Mouse (Mus musculus): ENCODE measurements around the gene Adamts4. TPM values are rescaled to one million over a fixed set of nuclear protein-coding genes. Genes with fewer than 3 reads are reported as not detected.

The Adamts4 gene
- total RNA-seq, 2 experiments from 2014 or later = 4.0 to 5.1 TPM

DNA sequence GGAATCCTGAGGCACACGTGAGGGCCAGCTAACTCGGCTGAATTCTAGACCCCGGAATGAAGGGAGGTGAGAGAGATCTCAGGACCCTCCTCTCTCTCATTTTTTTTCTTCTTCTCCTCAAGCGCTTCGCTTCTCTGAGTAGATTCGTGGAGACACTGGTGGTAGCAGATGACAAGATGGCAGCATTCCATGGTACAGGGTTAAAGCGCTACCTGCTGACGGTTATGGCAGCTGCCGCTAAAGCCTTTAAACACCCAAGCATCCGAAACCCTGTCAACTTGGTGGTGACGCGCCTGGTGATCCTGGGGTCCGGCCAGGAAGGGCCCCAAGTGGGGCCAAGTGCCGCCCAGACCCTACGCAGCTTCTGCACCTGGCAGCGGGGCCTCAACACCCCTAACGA is 2.2 kb downstream of the Adamts4 start:
- no peak for DNase-seq

DNA sequence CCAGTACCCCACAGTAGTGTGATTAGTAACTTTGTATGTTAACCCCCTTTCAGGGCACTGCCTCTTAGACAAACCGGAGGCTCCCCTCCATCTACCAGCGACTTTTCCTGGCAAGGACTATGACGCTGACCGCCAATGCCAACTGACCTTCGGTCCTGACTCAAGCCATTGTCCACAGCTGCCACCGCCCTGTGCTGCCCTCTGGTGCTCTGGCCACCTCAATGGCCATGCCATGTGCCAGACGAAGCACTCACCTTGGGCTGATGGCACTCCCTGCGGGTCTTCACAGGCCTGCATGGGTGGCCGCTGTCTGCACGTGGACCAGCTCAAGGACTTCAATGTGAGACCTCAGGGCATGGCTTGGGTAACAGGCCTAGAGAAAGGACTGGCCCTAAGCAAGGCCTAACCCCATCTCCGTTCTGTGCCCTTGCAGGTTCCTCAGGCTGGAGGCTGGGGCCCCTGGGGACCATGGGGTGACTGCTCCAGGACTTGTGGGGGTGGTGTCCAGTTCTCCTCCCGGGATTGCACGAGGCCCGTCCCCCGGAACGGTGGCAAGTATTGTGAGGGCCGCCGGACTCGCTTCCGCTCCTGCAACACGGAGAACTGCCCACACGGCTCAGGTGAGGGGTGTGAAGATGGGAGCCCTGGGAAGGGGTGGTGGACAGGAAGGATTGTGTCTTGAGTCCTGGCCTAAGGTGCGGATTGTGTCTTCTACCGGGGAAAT is 6.0 kb downstream of the Adamts4 start:
- peak; percentile 78 for DNase-seq

DNA sequence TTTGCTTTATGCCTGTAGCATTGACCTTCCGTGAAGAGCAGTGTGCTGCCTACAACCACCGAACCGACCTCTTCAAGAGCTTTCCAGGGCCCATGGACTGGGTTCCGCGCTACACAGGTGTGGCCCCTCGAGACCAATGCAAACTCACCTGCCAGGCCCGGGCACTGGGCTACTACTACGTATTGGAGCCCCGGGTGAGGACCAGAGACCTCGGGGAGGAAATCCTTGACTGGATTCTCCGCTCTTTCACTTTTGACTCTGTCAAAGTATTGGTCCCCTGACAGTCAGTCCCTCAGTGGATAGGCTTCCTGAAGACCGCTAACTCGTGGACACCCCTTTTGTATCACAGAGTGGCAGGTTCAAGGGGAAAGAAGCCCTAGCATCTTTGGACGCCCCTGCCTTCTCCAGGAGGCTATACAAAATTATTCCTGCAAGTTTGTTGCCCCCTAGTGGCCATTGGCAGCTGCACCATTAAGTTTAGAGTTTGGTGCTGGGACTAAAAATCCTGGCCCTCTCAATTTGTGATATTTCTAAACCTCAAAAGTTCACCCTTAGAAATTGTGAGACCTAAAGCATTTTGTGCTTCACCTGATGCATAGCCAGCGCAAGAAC is 6.8 kb downstream of the Adamts4 start:
- peak; percentile 79 for DNase-seq

DNA sequence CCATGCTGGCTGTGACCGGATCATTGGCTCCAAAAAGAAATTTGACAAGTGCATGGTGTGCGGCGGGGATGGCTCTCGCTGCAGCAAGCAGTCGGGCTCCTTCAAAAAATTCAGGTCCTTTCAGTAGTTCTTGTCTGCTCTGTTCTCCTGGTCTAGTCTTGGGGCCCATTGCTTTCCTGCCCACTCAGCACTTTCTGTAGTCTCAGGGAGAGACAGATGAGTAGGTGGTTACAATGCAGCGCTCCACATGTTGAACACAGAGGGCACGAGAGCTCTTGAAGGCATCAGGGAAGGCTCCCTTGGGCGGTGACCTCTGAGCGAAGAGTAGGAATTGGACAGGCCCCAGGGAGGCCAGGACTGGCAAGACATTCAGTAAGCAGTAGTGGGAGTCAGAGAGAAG is 7.6 kb downstream of the Adamts4 start:
- DNase-seq = no peak

DNA sequence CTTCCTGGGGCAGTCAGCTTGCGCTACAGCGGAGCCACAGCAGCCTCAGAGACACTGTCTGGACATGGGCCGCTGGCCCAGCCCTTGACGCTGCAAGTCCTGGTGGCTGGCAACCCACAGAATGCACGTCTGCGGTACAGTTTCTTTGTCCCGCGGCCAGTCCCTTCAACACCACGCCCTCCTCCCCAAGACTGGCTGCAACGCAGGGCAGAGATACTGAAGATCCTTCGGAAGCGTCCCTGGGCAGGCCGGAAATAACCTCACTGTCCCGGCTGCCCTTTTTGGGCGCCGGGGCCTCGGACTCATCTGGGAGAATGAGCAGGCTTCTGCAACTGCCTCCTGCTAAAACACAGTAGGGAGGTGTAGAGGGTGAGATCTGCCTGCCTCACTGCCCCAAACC is 8.7 kb downstream of the Adamts4 start:
- DNase-seq = no peak

DNA sequence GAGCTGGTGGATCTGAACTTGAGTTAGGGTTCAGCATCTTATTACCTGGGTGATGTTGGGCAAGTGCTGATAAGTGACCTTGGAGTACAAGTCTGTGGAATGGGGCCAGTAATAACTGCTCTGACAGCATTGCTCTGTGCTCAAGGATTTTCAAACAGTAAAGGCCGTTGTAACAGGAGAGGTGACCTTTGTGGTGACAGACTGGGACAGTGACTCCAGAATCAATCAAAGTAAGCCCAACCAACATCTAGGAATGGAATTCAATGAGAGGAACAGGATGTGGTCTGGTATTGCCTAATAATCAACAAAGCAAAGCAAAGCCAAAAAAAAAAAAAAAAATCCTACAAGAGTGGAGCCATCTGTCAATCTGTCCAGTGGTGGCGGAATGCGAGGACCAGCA is 10.1 kb downstream of the Adamts4 start:
- DNase-seq = no peak

DNA sequence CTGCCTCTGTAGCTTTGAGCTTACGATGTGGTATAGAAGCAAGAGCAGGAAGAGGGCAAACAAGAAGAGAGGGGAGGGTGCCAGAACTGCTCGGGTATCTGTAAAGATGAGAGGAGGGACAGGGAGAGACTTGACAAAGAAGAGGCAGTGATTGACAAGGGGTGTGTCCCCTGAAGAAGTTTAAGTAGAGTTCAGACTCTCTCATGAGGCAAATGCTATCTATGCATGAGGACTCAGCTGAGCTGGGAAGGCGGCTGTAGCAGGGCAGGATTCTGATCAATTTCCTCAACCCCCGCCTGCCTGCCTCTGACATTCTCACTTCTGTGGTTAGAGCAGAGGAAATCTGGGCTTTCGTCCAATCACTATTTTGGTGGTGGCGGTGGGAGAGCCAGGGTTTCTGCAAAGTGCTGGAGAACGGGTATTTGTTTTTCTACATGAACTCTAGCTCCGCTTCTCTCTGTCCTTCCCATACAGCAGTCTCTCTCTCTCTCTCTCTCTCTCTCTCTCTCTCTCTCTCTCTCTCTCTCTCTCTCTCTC is 12.4 kb downstream of the Adamts4 start:
- peak; percentile 79 for DNase-seq

DNA sequence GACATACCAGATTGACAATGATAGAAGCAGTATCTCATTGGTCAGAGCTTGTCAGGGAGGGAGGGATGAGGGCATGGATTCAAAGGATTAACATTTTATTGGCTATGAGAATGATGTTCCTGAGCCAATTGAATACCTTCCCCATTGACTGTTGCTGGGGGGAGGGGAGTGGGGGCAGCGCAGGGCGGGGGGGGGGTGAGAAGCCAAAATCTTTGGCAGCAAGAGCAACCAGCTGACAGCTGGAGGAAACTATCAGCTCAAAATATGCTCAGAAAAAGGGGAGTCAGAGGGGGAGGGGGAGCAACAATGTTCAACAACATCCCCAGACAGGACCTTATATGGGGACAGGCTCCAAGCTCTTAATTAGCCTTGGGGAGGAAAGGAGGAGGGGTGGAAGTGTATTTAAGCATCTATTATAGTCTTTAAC is 13.0 kb downstream of the Adamts4 start:
- peak; percentile 38 for DNase-seq

DNA sequence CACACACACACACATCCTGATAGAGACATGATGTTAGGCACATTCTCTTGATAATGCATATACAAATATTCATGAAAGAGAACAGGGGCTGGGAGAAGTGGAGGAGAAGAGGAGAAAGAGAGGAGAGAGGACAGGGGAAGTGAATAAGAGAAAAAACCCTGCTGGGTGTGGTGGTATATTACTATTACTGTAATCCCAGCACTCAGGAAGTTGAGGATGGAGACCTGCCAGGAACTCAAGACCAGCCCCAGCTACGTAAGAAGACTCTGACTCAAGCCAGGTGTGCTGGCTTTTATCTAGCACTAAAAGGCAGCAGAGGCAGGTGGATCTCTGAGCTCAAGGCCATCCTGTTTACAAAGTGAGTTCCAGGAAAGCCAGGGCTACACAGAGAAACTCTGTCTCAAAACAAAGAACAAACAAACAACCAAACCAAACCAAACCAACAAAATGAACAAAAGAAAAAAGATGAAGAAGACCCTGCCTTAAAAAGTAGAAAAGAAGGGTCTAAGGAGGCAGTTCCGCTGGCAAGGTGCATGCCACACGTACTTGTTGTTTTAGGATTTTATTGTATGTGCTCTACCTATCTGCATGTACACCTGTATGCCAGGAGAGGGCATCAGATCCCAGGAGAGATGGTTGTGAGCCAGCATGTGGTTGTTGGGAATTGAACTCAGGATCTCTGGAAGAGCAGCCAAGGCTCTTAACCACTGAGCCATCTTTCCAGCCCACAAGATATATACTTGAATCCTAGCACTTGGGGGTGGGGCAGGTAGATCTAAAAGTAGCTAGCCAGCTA is 13.6 kb downstream of the Adamts4 start:
- no peak for DNase-seq

DNA sequence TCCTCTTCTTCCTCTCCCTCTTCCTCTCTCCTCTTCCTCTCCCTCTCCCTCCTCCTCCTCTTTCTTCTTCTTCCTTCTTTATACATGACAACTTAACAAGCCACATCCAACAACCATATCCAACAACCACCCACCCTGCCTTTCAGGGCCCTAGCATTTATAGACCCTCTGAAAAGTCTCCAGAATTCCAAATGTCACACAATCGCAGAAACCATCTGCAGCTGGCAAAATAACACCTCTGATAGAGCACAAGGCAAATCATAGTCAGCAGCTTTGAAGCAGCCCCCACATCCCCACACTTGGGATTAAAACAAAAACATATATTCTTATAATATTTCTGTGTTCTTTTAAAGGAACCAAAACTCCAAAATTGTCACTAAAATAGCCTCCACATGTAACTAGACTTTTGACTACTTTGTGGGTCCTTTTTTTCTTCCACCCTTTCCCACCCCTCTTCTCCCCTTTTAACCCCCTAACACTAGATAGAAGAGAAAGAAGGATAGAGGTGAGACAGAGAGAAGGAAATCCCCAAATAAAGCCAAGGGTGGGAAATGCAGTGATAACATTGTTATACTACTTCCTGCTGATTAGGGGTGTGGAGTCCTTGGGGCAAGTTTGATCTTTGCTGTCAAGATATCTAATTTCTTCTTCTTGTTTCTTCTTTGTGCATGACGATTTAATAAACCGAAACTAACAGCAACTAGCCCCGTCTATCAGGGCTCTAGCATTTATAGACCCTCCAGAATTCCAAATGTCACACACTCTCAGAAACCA is 15.9 kb downstream of the Adamts4 start:
- no peak for DNase-seq

DNA sequence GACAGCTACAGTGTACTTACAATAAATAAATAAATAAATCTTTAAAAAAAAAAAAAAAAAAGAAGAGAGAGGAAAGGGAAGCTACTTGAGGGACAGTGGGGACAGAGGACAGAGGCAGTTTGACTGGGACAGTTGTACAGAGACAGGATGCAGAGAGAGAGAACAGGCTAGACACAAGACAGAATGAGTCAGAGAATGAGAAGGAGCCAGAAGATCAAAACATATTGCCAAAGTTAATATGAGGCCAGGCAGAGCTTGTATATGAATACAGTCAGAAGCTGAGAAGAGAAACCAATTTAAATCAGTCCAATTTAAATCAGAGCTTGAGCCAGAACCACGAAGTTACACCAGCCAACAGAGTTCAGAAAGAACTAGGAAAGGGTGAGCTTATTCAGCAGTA is 18.1 kb downstream of the Adamts4 start:
- no peak for DNase-seq

DNA sequence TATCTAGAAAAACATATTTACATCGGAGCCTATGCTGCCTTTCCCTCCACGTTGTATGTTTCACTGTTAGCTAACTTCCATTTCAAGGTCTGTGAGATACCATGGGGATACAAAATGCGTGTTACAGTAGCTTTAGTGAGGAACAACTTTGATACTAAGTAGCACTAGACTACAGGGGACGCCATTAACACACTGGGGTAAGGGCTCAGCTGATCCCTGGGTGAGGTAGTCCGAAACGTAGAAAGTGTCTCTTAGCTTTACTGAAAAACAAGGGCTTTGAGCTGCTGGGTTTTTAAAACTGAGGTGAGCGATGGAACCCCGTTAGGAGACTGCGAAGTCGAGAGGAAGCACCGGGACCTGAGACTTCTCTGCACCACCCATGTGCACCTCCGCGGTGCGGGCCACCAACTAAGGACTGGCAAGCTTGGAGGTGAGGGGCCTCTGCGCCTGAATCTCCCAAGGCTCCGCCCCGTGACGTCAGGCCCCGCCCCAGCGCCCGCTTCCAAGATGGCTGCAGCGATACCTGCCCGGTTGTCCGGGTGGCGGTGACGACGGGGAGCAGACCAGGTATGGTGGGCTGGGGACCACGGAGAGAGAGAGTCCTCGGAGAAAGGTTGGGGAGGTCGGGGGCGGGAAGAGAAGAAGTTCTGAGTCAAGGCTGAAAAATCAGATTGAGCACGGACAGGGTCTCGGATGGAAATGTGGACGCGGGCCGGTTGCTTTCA is 19.8 kb downstream of the Adamts4 start, which contains the start of gene B4galt3:
TSS of gene B4galt3 (plus strand) at position 481 of the 725 bp plus-strand sequence.
- peak; percentile 99 for DNase-seq

DNA sequence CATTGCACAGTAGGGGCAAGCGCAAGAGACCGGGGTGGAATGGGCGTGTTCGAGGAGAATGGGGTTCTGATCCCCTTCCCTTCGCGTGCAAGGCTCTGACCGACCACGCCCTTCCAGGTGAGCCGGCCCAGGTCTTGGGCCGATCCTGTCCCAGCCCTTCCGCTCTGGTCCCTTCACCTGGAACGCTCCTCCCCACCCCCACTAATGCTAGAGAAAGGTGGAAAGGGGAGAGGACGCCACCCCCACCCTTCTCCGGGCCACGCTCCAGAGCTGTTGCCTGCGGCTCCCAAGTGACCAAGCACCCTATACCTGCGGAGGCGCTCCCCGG is 20.3 kb downstream of the Adamts4 start:
- DNase-seq = no peak

DNA sequence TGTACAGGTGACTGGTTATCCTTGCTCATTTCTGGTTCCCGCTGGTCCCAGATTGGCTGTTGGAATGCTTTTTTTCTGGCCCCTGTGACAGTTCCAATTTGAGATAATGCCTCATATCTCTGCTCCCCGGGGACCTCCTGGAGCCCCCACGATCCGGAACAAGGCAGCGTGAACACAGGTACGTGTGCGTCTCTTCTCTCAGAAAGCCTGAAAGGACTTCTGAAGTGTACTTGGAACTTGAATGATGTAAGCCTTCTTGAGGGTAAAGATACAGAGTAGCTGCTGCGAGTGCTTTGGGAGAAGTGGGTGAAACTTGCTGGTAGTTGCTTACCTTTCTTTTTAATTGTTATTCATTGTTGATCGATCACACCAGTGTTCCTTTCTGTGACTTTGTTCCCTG is 21.0 kb downstream of the Adamts4 start:
- DNase-seq = no peak

DNA sequence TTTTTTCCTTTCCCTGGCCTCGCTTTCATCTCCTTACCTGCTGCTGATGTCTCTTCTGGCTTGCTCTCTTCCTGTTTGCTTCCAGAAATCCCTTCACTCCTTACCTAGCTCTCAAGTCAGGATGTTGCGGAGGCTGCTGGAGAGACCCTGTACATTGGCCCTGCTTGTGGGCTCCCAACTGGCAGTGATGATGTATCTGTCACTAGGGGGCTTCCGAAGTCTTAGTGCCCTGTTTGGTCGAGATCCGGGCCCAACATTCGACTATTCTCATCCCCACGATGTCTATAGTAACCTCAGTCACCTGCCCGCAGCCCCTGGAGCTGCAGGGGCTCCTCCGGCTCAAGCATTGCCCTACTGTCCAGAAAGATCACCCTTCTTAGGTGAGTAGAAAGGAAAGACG is 21.4 kb downstream of the Adamts4 start:
- DNase-seq = no peak

DNA sequence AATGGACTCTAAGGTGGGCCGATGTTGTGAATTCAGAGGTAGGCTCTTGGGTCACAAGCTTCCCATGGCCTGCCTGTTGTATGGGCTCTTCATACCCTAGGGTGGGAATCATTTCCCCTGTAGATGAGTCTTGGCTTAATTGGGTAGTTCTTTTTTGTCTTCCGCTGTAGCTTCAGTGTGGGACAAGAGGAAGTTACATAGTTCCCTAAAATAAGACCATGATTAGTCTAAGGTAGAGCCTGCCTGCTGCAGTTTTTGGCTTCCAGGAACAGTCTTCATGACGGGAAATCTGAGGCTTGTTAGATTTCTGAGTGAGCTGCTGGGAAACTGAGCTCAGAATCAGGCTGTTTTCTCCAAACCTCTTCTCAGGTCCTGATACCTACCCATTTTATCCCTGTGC is 21.9 kb downstream of the Adamts4 start:
- DNase-seq = no peak

DNA sequence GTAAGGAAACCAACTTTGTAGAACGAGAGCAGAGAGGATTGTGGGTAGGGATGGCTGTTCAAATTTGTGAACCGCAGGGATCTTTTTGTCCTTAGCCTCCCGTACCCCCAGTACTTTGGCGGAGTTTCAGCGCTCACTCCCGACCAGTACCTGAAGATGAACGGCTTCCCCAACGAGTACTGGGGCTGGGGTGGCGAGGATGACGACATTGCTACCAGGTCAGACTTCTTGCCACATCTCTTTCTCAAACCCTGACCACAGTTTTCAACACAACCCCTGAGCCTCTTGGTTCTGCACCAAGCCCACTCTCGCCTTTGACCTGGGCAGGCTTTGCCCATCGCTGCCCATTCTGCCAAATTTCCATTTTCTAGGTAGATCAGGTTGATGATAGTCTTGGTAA is 23.9 kb downstream of the Adamts4 start:
- DNase-seq = no peak

DNA sequence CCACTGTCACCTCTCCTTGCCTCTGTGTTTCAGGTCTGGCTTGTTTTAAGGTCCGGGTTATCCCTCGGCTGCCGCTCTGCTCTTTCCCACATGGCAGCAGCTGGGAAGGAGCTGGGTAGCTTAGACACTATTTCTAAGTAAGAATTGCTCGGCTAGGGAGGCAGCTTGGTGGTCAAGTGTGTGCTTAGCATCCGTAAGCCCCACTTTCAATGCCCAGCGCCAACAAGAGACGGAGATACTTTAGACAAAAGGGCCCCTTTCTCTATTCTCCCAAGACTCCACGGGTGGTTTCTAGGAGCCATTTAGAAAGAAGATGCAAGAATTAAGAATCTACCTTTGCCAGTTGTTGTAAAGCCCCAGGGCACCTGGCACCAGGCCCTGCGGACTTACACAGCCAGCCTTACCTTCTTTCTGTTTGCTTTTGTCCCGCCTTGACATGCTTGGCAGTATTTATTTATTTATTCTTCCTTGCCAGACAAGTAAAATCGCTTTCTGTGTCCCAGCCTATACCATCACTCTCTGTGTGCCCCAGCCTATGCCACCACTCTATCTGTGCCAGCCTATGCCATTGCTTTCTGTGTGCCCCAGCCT is 25.0 kb downstream of the Adamts4 start:
- no peak for DNase-seq

DNA sequence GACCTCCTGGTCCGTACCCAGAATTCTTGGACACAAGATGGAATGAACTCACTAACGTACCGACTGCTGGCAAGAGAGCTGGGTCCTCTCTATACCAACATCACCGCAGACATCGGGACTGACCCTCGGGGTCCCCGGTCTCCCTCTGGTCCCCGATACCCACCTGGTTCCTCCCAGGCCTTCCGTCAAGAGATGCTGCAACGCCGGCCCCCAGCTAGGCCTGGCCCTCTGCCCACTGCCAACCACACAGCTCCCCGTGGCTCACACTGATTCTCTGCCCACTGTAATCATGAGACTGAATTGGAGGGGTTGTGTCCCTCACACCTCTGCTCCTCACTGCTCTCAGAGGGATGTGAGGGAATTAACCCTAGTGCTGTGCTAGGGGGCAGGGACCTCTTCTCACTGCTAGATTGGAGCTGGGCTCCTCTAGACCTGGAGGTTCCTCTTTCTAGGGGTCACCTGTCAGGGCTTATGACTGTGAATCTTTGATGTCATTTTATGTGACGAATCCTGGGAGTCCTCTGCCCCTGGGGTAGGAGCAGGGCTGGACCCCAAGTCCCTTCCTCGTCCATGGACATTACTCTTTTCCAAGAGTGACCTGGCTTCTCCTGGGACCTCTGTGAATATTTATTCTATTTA is 26.0 kb downstream of the Adamts4 start:
- DNase-seq = no peak

DNA sequence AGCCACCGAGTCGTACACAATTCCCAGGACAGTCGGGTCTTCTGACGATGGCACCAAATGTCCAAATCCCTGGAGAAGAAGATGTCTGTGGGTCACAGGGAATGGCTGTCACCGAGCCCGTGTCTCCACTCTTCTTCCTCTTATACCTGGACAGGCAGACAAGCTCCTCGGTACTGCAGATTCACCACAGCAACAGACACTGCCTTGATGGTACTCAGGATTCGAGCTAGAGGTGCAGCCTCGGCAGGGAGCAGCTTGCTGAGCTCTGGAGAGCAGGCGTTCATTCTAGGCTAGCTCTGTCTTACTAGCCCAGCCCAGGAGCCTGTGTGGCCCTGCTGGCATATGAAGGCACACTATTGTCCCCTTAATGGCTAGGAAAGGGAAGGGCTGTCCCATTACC is 27.5 kb downstream of the Adamts4 start:
- no peak for DNase-seq

DNA sequence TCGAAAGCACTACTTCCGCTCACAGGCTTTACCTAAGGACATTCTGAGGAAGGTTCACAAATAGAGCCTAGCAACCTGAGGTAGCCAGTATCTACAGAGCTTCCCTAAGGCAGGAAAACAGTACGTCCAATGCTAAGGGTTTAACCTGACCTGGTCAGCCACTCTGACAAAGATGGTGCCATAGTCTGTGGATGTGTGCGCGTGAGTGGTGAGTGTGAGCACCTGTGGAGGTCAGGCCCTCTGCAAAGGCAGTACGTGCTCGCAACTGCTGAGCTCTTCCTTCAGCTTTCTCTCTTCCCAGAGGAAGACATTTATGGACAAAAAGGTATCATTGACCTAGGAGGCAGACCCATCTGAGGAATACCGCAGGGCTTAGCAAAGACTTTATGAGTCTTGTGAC is 28.2 kb downstream of the Adamts4 start:
- DNase-seq = peak; percentile 0

All from adrenal gland, postnatal 10 days (tissue).